Mouse (Mus musculus): ENCODE results near the gene Adamtsl1.

Gene Adamtsl1

DNA sequence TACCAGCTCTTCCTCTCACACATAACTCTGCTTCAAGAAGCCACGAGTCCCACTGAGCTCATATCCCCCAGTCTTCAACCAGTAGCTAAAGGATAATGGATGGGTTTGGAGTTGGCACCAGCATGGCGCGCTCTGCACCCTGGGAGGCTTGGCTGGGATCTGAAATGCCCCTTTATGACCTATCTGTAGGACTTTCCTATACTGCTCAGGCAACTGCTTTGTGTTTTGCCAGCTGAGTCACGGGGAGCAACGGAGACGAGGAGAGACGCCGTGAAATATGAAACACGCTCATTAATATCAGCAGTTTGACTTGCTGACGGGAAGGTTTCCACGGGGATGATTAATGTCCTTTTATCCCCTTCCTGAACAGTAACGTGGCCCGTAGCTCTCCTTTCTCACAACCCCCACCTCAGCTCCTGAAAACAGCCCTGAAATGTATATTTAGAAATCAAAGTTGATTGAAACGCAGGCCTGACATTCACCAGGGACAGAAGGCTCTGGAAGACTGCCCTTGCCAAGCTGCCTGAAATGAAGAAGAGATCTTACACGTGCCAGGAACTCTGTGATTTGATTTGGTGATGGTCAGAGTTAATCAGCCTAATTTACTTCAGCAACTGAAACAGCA is 902.5 kb downstream of the Adamtsl1 start:
- no peak for DNase-seq

DNA sequence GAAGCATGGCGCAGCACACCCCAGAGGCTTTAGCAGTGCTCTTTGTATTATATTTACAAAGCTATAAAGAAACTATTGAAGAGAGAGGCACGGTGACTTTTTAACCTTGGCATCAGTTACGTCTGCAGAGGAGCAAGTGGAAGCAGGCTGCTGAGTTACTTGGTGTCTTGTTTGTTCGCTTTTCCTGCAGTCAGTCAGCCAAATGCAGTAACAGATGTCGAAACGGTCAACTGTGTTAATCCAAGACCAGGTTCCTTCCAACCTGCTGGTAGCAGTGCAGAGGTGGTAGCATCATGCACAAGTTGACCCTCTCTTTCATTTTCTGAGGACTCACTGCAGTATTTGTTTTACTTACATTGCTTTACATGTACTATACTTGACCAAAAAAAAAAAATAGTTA is 908.6 kb downstream of the Adamtsl1 start:
- no peak for DNase-seq

DNA sequence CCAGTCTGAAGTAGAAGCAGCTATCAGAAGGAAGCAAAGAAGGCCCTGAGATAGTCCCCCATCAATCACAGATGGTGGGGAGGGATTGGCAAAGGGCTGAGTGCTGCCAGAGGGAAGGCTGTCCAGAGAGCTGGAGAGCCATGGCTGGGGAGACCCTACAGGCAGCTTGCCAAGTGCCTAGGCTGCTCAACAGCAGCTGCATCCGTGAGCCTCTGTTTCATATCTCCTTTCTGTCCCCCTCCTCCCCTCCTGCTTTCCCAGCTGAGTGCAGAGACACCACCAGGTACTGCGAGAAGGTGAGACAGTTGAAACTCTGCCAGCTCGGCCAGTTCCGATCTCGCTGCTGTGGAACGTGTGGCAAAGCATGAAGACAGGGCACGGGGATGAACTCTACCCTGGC is 911.6 kb downstream of the Adamtsl1 start:
- DNase-seq, result no peak

DNA sequence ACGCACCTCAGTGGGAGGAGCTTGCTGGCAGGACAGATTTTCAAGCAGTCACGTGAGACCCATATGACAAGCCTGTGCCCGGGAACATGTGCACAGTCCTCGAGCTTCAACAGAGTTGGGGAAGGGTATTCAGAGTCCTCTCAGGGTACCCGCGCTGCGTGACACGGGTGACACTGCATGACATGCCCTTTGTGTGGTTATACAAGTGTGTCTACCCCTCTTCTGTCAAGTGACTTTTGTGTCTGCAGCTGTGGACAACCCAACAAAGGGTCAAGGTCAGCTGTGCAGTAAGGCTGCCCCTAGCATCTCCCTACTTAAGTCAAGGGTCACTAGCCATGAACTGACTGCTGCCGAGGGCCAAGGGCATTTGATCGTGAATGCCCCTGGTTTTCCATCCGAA is 912.6 kb downstream of the Adamtsl1 start:
- no peak for DNase-seq

DNA sequence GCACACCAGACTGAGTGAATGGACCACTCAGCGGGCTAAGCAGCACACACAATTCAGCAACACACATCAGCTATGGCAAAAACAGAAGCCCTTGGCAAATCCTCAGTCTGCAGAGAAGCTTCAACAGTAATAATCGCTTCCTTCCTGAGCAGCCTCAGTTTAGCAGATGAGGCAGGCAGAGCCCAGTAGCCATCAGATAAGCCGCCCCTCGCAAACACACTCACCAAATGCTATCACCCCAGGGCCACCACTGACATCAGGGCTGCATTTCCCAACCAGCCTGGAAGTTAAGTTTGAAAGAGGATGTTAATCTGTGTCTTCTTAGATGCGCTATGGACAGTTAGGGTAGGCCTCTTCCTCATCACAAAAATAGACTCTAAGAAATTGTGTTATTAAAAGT is 913.3 kb downstream of the Adamtsl1 start:
- no peak for DNase-seq

DNA sequence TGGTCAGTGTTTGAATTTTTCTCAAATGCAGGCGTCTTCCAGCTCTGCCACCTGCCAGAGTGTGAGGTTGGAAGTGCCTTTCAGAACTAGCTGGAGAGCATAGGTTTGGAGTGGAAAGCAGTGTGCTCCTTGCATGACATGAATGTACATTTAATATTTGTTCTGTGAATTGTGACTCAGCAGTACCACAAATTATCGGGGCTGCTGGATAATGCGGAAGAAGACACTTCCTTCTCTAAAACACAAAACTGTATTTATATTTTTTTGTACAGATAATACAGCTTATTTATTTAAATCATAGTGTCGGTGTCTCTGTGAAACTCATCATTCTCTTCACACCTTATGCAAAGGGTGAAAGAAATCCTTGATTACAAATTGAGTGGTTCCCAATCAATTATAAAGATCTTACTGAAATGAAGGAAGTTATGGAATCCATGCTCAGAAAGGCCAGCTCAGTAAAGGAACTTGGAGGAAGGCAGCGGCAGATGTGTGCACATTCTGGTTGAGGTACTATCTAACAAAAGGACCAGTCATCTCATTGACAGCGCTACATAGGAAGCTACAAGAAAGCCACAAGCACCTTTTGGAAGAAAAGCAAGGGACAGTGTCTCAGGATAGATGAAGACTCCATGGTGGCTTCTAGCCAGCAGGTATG is 914.2 kb downstream of the Adamtsl1 start:
- no peak for DNase-seq

DNA sequence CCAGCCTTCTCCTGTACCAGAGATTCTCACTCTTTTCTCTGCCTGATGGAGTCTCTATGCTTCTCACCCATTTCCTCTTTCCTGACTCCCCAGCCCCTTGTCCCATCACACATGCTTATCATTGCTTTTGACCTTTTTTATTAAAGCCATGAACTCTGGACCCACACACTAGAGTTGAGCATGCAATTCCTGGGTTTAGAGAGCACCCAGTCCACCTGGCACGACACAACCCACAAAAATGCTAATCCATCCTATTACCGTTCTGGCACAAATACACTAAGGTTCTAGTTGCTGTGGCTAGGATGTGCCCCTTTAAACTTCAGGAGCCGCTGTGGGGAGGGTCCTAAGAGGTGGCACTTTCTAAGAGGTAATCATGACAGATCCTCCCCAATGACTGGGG is 921.7 kb downstream of the Adamtsl1 start:
- no peak for DNase-seq

DNA sequence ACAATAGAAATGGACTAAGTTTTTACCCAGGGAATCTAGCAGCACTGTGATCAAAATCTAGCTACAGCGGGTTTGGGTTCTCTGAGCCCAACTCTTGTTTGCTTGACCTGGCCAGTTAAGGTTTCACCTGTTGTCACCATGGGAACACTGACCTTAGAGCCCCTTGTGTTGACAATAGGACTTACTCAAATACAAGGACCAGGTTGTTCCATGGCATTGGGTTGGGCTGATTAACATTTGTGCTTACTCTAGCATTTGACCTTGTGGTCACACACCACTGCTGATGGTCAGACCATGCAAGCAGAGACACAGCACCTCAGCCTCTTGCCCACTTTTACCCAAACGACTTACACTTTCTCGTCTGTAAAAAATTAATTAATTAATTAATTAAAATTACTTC is 922.4 kb downstream of the Adamtsl1 start:
- no peak for DNase-seq

DNA sequence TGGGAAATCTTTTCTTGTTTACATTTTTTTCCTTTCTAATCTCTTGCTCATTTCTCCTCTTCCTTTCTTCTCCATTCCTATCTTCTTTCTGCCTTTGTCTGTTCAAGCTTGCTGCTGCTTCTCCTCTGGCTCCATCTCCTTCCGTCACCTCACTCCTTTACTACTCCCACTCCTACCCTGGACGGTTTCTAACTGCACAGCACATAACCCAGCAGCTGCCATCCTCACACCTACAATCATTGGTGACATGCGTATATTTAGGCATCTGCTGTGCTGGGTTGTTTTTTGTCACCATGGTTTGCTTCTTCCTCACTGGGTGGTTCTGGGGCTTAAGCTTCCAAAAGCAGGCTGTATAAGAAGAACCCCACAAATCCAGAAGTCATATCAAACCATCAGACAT is 936.5 kb downstream of the Adamtsl1 start:
- DNase-seq, result no peak

DNA sequence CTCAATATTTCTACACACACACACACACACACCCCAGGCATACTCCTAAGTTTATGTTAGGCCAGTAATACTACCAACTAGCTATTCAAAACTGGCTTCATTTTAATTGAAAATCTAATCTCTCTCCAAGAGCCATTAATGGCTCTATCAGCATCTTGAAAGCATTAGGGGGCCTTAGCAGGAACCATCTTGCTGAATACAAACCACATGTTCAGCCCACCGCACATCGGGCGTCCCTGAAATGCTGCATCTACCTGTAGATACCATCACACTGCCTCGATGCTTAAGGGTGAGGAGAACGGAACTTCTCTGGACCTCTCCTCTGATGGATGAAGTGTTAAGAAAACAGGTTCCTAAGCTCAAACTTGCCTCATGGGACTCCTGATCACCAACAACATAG is 950.8 kb downstream of the Adamtsl1 start:
- no peak for DNase-seq

Data from lung, postnatal 4 days (tissue).